Mouse (Mus musculus) liver, embryonic 14.5 days (tissue): ENCODE results near the gene Lmf1. TPM values are rescaled to one million over a fixed set of nuclear protein-coding genes. Genes with fewer than 3 reads are reported as not detected.

Experiments used
- ATAC-seq: fragments of 200-750 bp; cut with Nextera tagmentation; 2 replicates; pipeline ENCODE4 v1.8.0; 2017; ENCODE audit warnings: moderate number of reproducible peaks, mild to moderate bottlenecking, moderate library complexity; ENCODE audit not compliant: insufficient read depth
- DNase-seq, 3 experiments: peaks; one replicate each; pipeline ENCODE4 v3.0.0-alpha.2; 2012 to 2013; ENCODE audit warnings: low read depth in 3 of 3, low spot score in 3 of 3
- H3K27ac ChIP-seq: fragments of 300-500 bp; sonication (generic); 2 replicates; pipeline ENCODE4 v1.5.1; 2014; ENCODE audit warnings: moderate library complexity, mild to moderate bottlenecking, control low read depth, inconsistent platforms
- H3K27me3 ChIP-seq: fragments of 300-500 bp; sonication (generic); 2 replicates; pipeline ENCODE4 v1.6.1; 2014; ENCODE audit warnings: mild to moderate bottlenecking, low read length, moderate library complexity; ENCODE audit not compliant: control insufficient read depth, insufficient read depth
- H3K36me3 ChIP-seq: fragments of 300-500 bp; sonication (generic); replicated peaks from 2 replicates; pipeline ENCODE4 v1.6.1; 2014; ENCODE audit warnings: low read depth; ENCODE audit not compliant: control insufficient read depth, insufficient read depth
- H3K4me1 ChIP-seq, 2 experiments: fragments of 200-500 bp in 1 of 2; fragments of 300-500 bp in 1 of 2; sonication (generic) in 1 of 2; replicated peaks; 2 replicates each; pipeline ENCODE4 v1.6.1; 2012 to 2014; ENCODE audit warnings: antibody characterized with exemption in 1 of 2, inconsistent platforms in 1 of 2, low read length in 1 of 2; ENCODE audit not compliant: control insufficient read depth in 2 of 2, insufficient read depth in 2 of 2
- H3K4me2 ChIP-seq: fragments of 300-500 bp; sonication (generic); 2 replicates; pipeline ENCODE4 v1.6.1; 2014; ENCODE audit warnings: low read depth, mild to moderate bottlenecking, control low read depth, moderate library complexity
- H3K4me3 ChIP-seq, 2 experiments: fragments of 200-500 bp in 1 of 2; fragments of 300-500 bp in 1 of 2; sonication (generic) in 1 of 2; 2 replicates each; pipeline ENCODE4 v1.5.1; 2012 to 2014; ENCODE audit warnings: low read depth in 2 of 2, low read length in 2 of 2, mild to moderate bottlenecking in 2 of 2, control low read depth in 1 of 2, inconsistent platforms in 1 of 2, moderate library complexity in 1 of 2; ENCODE audit not compliant: insufficient read depth in 1 of 2
- H3K9ac ChIP-seq: fragments of 300-500 bp; sonication (generic); replicated peaks from 2 replicates; pipeline ENCODE4 v1.6.1; 2014; ENCODE audit warnings: mild to moderate bottlenecking, control low read depth, moderate library complexity
- H3K9me3 ChIP-seq: fragments of 300-500 bp; sonication (generic); 2 replicates; pipeline ENCODE4 v1.6.1; 2016; ENCODE audit warnings: low read length, mixed read lengths; ENCODE audit not compliant: control insufficient read depth
- CTCF ChIP-seq: IDR thresholded peaks from 2 replicates; pipeline ENCODE4 v1.5.1; 2016; ENCODE audit warnings: antibody characterized with exemption, low read depth, control low read depth
- EP300 ChIP-seq: IDR thresholded peaks from 2 replicates; pipeline ENCODE4 v1.6.1; 2016; ENCODE audit warnings: antibody characterized with exemption, low read depth
- WGBS: fragments of 180-500 bp; shearing (Covaris S2); extraction: QIAGEN DNeasy Blood & Tissue Kit; methylation state at CpG from one replicate; pipeline ENCODE4 v1.1.7; 2014; ENCODE audit not compliant: insufficient replicate concordance; 5-methylcytosine and 5-hydroxymethylcytosine counted together
- polyA plus RNA-seq, 2 experiments: library from polyadenylated mRNA; depleted of rRNA in 1 of 2; stranded (reverse) in 1 of 2; unstranded in 1 of 2; fragments of >200 nt; fragmentation: Nextera tagmentation in 1 of 2; extraction: Ambion mirVana in 1 of 2; gene quantifications; 2 replicates each; pipeline versions ENCODE4 v1.2.1 to v1.2.3; 2012 to 2014

The Lmf1 gene
- polyA plus RNA-seq, 2 experiments, result 3.4 to 9.3 TPM

DNA sequence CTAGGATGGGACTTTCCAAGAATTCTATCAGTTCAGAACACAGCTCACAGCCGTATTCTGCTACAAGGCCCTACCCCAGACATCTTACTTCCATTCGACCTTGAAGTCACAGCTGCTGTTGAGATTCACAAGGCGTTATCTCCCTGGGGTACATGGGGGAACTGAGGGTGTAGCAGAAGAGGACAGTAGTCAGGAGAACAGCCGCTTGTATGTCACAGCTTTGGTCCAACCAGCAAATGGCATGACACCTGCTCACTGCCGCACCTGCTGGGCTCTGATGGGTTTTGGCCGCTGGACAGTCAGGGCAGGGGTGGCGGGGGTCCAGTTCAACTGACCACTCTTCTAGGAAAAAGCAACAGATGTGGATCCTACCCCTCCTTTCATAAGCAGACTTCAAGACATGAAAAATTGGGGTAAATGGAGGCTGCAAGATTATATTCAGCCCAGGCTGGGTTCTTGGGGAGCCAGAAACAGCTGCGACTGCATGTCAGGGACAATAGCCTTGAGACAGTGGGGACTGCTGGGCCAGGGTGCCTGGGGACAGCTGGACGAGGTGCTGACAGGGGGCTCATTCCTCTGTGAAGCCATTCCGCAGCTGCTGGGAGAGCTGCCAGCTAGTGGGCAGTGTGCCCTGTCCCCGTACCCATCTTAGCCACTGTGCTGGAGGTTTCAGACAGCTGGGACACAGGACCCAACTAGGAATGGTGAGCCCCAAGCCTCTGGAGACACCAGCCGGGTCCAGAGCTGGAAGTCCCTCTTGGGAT lies 3.5 kb upstream of the Lmf1 start:
- H3K4me2 ChIP-seq, result no peak overlapping the region
- TF ChIP-seq EP300 (no peak), CTCF (no peak)
- H3K4me1 ChIP-seq, result peaks cover 0 to 4% of the 10 kb centered on the region in 2 experiments; a peak in 2 of 4 replicates
- ATAC-seq, result no peak
- no peak overlapping the region for H3K9ac ChIP-seq
- peaks cover 13% of the 10 kb centered on the region for H3K27me3 ChIP-seq
- no peaks in the 10 kb centered on the region for H3K36me3 ChIP-seq
- H3K27ac ChIP-seq, result no peak overlapping the region
- 55% methylated on average over 12 of the region's 12 CpGs for WGBS
- DNase-seq, result no peak
- no peak overlapping the region for H3K4me3 ChIP-seq
- H3K9me3 ChIP-seq, result no peaks in the 10 kb centered on the region

DNA sequence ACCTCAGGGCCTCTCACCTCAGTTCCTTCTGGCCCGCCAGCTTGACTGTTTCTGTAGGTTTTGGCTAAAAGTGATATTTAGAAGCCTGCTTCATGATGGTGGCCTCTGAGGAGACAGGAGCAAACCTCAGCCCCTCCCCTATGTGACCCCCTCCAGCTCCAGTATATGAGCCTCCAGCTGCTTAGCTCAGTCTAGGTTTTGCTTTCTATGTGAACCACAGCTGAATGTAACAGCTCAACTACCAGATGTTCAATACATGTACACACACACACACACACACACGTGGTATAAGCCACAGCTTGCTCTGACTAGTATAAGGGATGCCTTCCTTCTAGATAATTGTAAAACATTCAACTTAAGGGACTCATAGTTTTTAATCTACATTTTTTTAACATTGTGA lies 2.9 kb upstream of the Lmf1 start:
- no peak overlapping the region for H3K4me3 ChIP-seq
- H3K4me2 ChIP-seq, result no peak overlapping the region
- H3K27me3 ChIP-seq, result peaks cover 6% of the 10 kb centered on the region
- no peaks in the 10 kb centered on the region for H3K36me3 ChIP-seq
- DNase-seq (no peak), ATAC-seq (no peak)
- TF ChIP-seq EP300 (no peak), CTCF (no peak)
- peaks cover 0 to 4% of the 10 kb centered on the region in 2 experiments; a peak in 2 of 4 replicates for H3K4me1 ChIP-seq
- H3K9me3 ChIP-seq, result no peaks in the 10 kb centered on the region
- 46% methylated on average over 2 of the region's 2 CpGs for WGBS
- H3K9ac ChIP-seq, result no peak overlapping the region
- no peak overlapping the region for H3K27ac ChIP-seq

DNA sequence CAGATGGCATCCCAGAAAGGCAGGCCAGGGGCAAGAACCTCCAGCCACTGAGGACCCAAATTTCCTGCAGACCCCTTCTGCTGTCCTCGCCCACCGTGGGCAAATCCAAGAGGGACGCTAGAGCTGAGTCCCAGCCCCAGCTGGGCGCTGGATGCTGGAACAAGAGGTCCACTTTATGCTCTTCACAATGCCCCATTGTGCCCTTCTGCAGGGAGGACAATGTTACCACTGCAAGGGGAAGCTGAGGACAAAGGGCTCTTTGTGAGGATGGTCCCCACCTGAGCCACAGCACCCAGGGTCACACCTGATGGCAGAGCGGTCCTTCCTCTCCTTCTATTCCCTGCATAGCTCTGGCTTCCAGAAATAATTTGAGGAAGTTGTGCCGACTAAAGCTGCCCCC lies 1.6 kb upstream of the Lmf1 start:
- Histone ChIP-seq H3K4me2 (no peak overlapping the region), H3K4me1 (peaks cover 0 to 4% of the 10 kb centered on the region in 2 experiments; a peak in 2 of 4 replicates), H3K4me3 (no peak overlapping the region), H3K27ac (no peak overlapping the region), H3K36me3 (no peaks in the 10 kb centered on the region), H3K27me3 (no peaks in the 10 kb centered on the region), H3K9ac (no peak overlapping the region), H3K9me3 (no peaks in the 10 kb centered on the region)
- ATAC-seq (no peak), DNase-seq (no peak)
- TF ChIP-seq EP300 (no peak), CTCF (no peak)
- 47% methylated on average over 6 of the region's 6 CpGs for WGBS

DNA sequence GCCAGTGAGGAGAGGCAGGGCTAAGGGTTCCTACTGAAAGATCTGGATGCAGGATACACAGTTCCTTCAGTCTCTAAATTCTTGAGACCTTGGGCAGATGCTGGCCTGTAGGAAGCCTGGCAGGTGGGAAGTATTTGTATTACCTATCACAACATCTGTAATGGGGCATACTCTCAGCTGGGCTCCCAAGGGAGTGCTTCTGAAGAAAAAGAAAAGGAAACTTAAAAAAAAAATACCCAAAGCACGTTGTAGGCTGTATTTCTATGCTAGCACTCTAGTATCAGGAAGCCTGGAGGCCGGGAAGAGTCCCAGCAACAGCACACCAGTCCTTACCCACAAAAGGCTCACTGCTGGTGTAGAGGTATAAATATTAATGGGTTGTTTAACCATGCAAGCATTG lies 1.2 kb upstream of the Lmf1 start:
- no peaks in the 10 kb centered on the region for H3K9me3 ChIP-seq
- no peak overlapping the region for H3K4me2 ChIP-seq
- 36% methylated on average over 2 of the region's 2 CpGs for WGBS
- H3K36me3 ChIP-seq, result no peaks in the 10 kb centered on the region
- H3K9ac ChIP-seq, result no peak overlapping the region
- peaks cover 0 to 4% of the 10 kb centered on the region in 2 experiments; a peak in 2 of 4 replicates for H3K4me1 ChIP-seq
- H3K27ac ChIP-seq, result no peak overlapping the region
- no peak for DNase-seq
- no peaks in the 10 kb centered on the region for H3K27me3 ChIP-seq
- ATAC-seq, result no peak
- no peak for TF ChIP-seq EP300
- no peak overlapping the region for H3K4me3 ChIP-seq

DNA sequence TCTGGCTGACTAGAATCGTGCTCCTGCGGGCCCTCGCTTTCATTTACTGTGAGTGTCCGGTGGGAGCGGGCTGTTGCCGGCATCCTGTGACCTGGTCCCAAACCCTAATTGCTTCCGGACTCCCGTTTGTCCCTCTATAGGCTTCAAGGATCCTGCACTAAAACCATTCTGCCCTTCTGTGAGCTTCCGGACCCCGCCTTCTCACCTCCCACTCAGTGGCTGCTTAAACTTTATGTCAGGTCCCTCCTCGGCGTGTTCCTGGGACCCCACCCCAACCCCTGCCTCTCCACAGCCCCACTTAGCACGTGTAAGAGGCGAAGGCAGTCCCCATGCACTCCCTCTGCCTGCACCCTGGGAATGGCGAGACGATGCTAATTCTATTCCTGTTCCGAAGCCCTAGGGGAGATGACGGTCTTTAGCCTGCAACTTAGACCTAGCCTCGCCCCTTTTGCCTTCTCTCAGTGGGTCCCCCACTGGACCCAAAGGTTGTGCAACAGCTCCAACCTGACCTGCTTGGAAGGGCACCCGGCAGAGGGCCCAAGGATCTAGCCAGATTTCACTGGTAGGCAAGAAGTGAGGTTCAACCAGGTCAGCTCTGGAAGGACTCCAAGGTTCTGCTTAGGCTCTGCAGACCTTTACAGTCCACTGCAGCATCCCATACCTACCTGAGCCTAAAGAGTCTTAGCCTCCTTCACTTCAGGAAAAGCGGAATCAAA lies 605 bp downstream of the Lmf1 start:
- no peaks in the 10 kb centered on the region for H3K9me3 ChIP-seq
- peak overlapping the region; percentile 14 for H3K27ac ChIP-seq
- DNase-seq, result no peak
- H3K9ac ChIP-seq, result peak overlapping the region; percentile 78
- TF ChIP-seq EP300, result no peak
- no peak for TF ChIP-seq CTCF
- H3K4me2 ChIP-seq, result peak overlapping the region; percentile 88
- no peaks in the 10 kb centered on the region for H3K36me3 ChIP-seq
- H3K4me1 ChIP-seq, result peaks cover 4 to 13% of the 10 kb centered on the region in 2 experiments
- no peaks in the 10 kb centered on the region for H3K27me3 ChIP-seq
- 4% methylated on average over 21 of the region's 21 CpGs for WGBS
- ATAC-seq, result peak; percentile 54
- H3K4me3 ChIP-seq, result peak overlapping the region; percentile 73 to 77
